Mouse (Mus musculus) stomach, postnatal 0 days (tissue): ENCODE measurements around the gene Serpina1e.

Source experiments
- CTCF ChIP-seq: IDR thresholded peaks from 2 replicates; pipeline ENCODE4 v1.5.1; 2016; ENCODE audit warnings: antibody characterized with exemption, low read depth, mild to moderate bottlenecking, moderate library complexity
- EP300 ChIP-seq: optimal IDR thresholded peaks from 2 replicates; pipeline ENCODE3; 2016; ENCODE audit warnings: antibody characterized with exemption

- TF ChIP-seq EP300 (no peak), CTCF (peak; percentile 41)
These were observed 30.2 kb upstream of the Serpina1e start for GRCm38 (mm10) chr12:103988754-103989513.
